Mouse (Mus musculus): ENCODE data around the gene Sec24a. TPM values are rescaled to one million over a fixed set of nuclear protein-coding genes. Genes with fewer than 3 reads are reported as not detected.

Sec24a gene
- polyA plus RNA-seq, 1 experiment from 2014 or later: 10.5 TPM

GRCm38 (mm10) chr11:51688330-51689328 is 74.8 kb downstream of the Sec24a start, which contains the start of gene 0610009B22Rik:
TSS of gene 0610009B22Rik (minus strand) at chr11:51688874.
- Histone ChIP-seq H3K4me1 (ENCODE audit: insufficient read depth, low read depth, low read length) (no peaks in the 10 kb centered on the region), H3K27me3 (replicated peaks; ENCODE audit: insufficient read depth, low read length) (no peaks in the 10 kb centered on the region), H3K9ac (replicated peaks; ENCODE audit: low read depth) (peak within 1 kb of the TSS; percentile 77), H3K4me3 (ENCODE audit: low read depth, low read length) (peak within 1 kb of the TSS; percentile 56), H3K27ac (ENCODE audit: low read length) (peak within 1 kb of the TSS; percentile 99), H3K9me3 (ENCODE audit: low read length) (no peaks in the 10 kb centered on the region), H3K36me3 (ENCODE audit: insufficient read depth, low read length) (0 out of 2 replicates have a peak, but pooled peaks cover 3% of the 10 kb centered on the region), H3K4me2 (replicated peaks; ENCODE audit: low read depth, low read length) (peak within 1 kb of the TSS; percentile 71)
- TF ChIP-seq CTCF (IDR thresholded peaks at IDR 0.05) (no peak), EP300 (IDR thresholded peaks at IDR 0.05) (peak; percentile 58)
- under 1% methylated on average over 60 of the region's 60 CpGs for WGBS
- DNase-seq (ENCODE audit: low spot score) (peak; percentile 100), ATAC-seq (peak; percentile 99)

GRCm38 (mm10) chr11:51681976-51682374 is 81.5 kb downstream of the Sec24a start:
- TF ChIP-seq CTCF (IDR thresholded peaks at IDR 0.05) (no peak), EP300 (IDR thresholded peaks at IDR 0.05) (no peak)
- 38% methylated on average over 8 of the region's 8 CpGs for WGBS
- Histone ChIP-seq H3K4me3 (ENCODE audit: low read depth, low read length) (no peak overlapping the region), H3K4me1 (ENCODE audit: insufficient read depth, low read depth, low read length) (no peaks in the 10 kb centered on the region), H3K9ac (replicated peaks; ENCODE audit: low read depth) (no peak overlapping the region), H3K9me3 (ENCODE audit: low read length) (no peaks in the 10 kb centered on the region), H3K27ac (ENCODE audit: low read length) (no peak overlapping the region), H3K36me3 (ENCODE audit: insufficient read depth, low read length) (0 out of 2 replicates have a peak, but pooled peaks cover 3% of the 10 kb centered on the region), H3K27me3 (replicated peaks; ENCODE audit: insufficient read depth, low read length) (no peaks in the 10 kb centered on the region), H3K4me2 (replicated peaks; ENCODE audit: low read depth, low read length) (no peak overlapping the region)
- ATAC-seq (no peak), DNase-seq (ENCODE audit: low spot score) (no peak)

- H3K4me1 ChIP-seq (ENCODE audit: insufficient read depth, low read depth, low read length): no peaks in the 10 kb centered on the region
- H3K36me3 ChIP-seq (ENCODE audit: insufficient read depth, low read length): 0 out of 2 replicates have a peak, but pooled peaks cover 3% of the 10 kb centered on the region
- H3K27me3 ChIP-seq (replicated peaks; ENCODE audit: insufficient read depth, low read length): no peaks in the 10 kb centered on the region
- H3K9ac ChIP-seq (replicated peaks; ENCODE audit: low read depth): no peak overlapping the region
- peak; percentile 97 for TF ChIP-seq CTCF (IDR thresholded peaks at IDR 0.05)
- no peak for TF ChIP-seq EP300 (IDR thresholded peaks at IDR 0.05)
- H3K4me2 ChIP-seq (replicated peaks; ENCODE audit: low read depth, low read length): peak overlapping the region; percentile 38
- peak; percentile 72 for ATAC-seq
- peak; percentile 91 for DNase-seq (ENCODE audit: low spot score)
- peak overlapping the region; percentile 5; the same call in 1 of the 2 replicates for H3K4me3 ChIP-seq (ENCODE audit: low read depth, low read length)
- H3K9me3 ChIP-seq (ENCODE audit: low read length): no peaks in the 10 kb centered on the region
- 29% methylated on average over 13 of the region's 13 CpGs for WGBS
- no peak overlapping the region for H3K27ac ChIP-seq (ENCODE audit: low read length)
Observed at GRCm38 (mm10) chr11:51681324-51681975, 82.0 kb downstream of the Sec24a start.

- no peak overlapping the region for H3K27ac ChIP-seq (ENCODE audit: low read length)
- H3K4me1 ChIP-seq (ENCODE audit: insufficient read depth, low read depth, low read length): no peaks in the 10 kb centered on the region
- H3K9me3 ChIP-seq (ENCODE audit: low read length): no peaks in the 10 kb centered on the region
- DNase-seq (ENCODE audit: low spot score) (no peak), ATAC-seq (no peak)
- no peaks in the 10 kb centered on the region for H3K36me3 ChIP-seq (ENCODE audit: insufficient read depth, low read length)
- TF ChIP-seq EP300 (IDR thresholded peaks at IDR 0.05): no peak
- TF ChIP-seq CTCF (IDR thresholded peaks at IDR 0.05): no peak
- no peaks in the 10 kb centered on the region for H3K27me3 ChIP-seq (replicated peaks; ENCODE audit: insufficient read depth, low read length)
- no peak overlapping the region for H3K9ac ChIP-seq (replicated peaks; ENCODE audit: low read depth)
- 60% methylated on average over 3 of the region's 3 CpGs for WGBS
- H3K4me2 ChIP-seq (replicated peaks; ENCODE audit: low read depth, low read length): no peak overlapping the region
- H3K4me3 ChIP-seq (ENCODE audit: low read depth, low read length): no peak overlapping the region
Observed at GRCm38 (mm10) chr11:51679466-51679865, 84.0 kb downstream of the Sec24a start.

GRCm38 (mm10) chr11:51677737-51678418 is 85.6 kb downstream of the Sec24a start:
- no peak for DNase-seq (ENCODE audit: low spot score)
- Histone ChIP-seq H3K4me2 (replicated peaks; ENCODE audit: low read depth, low read length) (no peak overlapping the region), H3K27me3 (replicated peaks; ENCODE audit: insufficient read depth, low read length) (no peaks in the 10 kb centered on the region), H3K4me3 (ENCODE audit: low read depth, low read length) (no peak overlapping the region), H3K9me3 (ENCODE audit: low read length) (no peaks in the 10 kb centered on the region), H3K27ac (ENCODE audit: low read length) (no peak overlapping the region), H3K4me1 (ENCODE audit: insufficient read depth, low read depth, low read length) (no peaks in the 10 kb centered on the region), H3K36me3 (ENCODE audit: insufficient read depth, low read length) (no peaks in the 10 kb centered on the region), H3K9ac (replicated peaks; ENCODE audit: low read depth) (no peak overlapping the region)
- TF ChIP-seq EP300 (IDR thresholded peaks at IDR 0.05): no peak
- no peak for TF ChIP-seq CTCF (IDR thresholded peaks at IDR 0.05)
- no peak for ATAC-seq
- WGBS: 71% methylated on average over 6 of the region's 6 CpGs

Data from lung, postnatal 0 days (tissue).